Mouse (Mus musculus) testis, postnatal 14 days (tissue): ENCODE results near the gene Synj1.

Experiments used
- DNase-seq: peaks from one replicate; pipeline ENCODE4 v3.0.0; 2021; ENCODE audit warnings: low spot score

Synj1 gene

GRCm38 (mm10) chr16:90941246-90941645, 69.9 kb downstream of the Synj1 start:
- DNase-seq = no peak

- DNase-seq = peak; percentile 95
Measured at GRCm38 (mm10) chr16:90934687-90935328, 76.3 kb downstream of the Synj1 start, which contains the start of gene Cfap298. TSS of gene Cfap298 (minus strand) at chr16:90935114.

GRCm38 (mm10) chr16:90934193-90934686, 76.9 kb downstream of the Synj1 start:
- DNase-seq = no peak

- no peak for DNase-seq
Measured at GRCm38 (mm10) chr16:90933534-90934176, 77.5 kb downstream of the Synj1 start.

DNA sequence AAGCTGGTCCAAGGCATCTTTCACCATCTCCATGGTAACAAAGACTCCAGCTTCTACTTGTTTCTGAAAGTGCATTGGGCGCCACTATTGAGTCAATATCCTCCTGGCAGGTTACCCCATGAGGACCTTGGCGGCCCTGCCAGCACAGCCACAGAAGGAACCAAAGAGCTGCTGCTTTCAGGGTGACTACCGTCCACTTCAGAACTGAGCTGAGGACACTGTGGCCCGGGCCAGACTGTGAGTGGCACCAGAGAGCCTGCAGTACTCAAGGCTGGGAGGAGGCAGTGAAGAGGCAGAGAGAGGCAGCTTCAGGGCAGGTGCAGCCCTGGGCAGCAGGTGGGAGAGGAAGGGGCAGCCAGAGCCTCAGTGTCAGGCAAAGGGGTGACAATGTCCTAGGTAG, 83.7 kb downstream of the Synj1 start:
- no peak for DNase-seq

GRCm38 (mm10) chr16:90925461-90925860, 85.6 kb downstream of the Synj1 start:
- DNase-seq = no peak

DNA sequence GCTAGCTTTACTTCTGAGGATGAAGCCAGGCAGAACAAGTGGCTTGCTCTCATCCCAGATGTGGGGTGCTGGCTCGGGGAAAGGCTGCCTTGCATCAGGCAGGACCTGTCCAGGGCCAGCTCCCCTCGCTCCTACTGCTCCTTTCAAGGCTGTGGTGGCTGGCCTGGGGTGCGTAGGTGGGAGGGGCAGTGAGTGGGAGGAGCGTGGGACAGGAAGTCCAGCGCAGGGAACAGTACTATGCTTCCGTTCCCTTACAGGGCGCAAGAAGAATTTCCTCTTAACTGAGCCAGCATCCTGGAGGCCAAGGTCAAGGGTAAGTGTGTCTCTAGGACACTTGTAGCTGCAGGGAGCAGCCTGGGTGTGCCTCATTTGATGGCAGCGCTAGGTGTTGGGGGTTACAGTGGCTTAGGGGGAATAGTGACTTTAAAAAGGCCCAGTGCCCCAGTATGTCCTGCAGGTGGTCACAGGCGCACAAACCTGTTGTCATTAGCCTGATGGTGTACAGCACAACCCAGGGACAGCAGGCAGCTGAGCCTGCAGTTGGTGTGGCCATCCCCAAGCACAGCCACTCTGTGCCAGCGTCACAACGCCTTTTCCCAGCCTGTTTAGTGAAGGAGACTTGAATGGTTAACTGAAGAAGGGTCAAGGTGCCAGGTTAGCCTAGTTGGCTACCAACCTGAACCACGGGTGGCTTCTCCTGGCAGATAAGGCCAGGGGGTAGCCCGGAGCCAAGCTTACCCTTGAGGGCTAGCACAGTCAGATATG, 86.3 kb downstream of the Synj1 start:
- peak; percentile 46 for DNase-seq

GRCm38 (mm10) chr16:90921471-90922159, 89.5 kb downstream of the Synj1 start:
- no peak for DNase-seq

DNA sequence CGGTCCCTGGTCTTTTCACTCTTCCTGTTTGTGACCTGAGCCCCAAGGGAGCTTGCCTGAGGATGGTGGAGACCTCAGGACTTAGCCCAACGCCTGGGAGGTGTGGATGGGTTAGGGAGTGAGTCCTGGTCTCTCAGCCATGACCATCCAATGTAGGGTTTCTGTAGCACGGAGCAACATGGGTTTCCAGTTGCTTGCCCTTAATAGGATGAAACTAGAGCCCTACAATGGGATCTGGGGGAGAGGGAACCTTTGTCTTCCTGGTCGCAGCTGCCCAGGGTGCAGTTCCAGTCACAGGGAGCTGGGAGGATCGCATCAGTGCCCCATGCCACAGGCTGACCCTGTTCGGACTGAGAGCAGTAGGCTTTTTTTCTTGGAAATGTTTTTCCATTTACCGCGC, 94.0 kb downstream of the Synj1 start:
- no peak for DNase-seq

- DNase-seq = no peak
Measured at GRCm38 (mm10) chr16:90916040-90916481, 95.0 kb downstream of the Synj1 start.

DNA sequence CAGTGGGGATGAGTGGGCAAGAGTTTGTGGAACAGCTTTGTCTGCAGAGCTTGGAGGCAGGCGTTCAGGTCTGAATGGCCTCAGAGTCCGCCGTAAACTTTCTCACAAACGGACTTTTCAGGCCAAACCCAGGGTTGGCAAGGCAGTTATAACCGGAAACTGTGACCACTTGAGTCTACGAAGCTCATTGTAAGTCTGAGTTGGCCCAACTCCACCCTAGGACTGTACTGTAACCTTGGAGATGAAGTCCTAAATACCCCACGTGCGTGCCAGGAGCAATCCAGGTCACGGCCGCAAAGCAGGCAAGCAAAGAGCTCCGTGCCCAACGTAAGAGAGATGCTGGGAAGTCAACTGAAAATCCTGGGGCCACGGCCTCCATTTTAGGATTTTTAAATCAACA, 99.3 kb downstream of the Synj1 start:
- peak; percentile 27 for DNase-seq

DNA sequence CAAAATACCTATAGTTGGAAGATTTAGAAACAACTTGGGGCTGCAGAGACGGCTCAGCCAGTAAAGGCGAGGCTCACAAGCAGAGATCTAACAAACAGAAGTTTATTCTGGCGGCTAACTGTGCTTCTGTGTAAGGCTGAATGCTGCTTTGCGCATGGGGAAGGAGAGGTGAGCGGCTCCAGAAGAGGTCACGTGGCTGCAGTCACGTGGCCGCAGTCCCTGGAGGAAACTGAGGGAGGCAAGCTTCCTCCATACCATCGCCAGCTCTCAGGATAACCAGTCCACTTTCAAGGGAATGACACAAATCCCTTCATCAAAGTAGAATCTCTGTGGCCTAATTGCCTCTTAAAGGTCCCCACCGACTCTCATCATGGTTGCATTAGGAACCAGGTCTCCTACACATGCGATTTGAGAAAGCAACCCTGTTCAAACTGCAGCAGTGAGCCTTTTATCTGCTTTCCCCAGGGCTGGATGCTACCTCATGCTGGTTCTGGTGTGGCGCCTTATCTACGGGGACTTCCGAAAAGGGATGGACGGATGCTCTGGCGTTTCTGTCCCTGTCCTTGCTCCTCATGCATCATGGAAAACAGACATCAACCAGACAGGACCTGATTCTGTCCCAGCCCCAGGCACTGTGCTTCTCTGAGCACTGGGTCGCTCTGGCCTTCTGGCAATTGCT, 100.1 kb downstream of the Synj1 start:
- no peak for DNase-seq

GRCm38 (mm10) chr16:90907250-90907649, 103.9 kb downstream of the Synj1 start:
- no peak for DNase-seq

DNA sequence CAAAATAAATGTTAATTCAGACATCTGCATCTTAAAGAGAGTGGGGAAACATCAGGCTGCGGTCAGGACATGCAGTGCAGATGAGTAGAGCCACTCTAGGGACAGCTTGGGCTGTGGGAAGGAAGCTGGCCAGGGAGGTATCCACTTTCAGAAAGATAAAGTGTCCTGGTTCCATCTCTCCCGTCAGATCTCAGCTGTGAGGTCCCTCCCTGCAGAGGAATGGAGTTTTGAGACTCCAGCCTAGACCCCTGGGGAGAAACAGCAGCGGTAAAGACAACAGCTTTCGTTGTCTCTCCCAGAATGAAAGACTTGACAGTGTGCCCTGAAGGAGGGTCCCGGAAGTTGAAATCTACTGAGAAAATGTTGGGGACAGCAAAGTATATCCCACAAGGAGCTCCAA, 107.8 kb downstream of the Synj1 start:
- DNase-seq = no peak

GRCm38 (mm10) chr16:90901364-90901763, 109.7 kb downstream of the Synj1 start:
- DNase-seq = no peak

GRCm38 (mm10) chr16:90899498-90899897, 111.6 kb downstream of the Synj1 start:
- no peak for DNase-seq

- no peak for DNase-seq
Measured at GRCm38 (mm10) chr16:90897651-90898050, 113.5 kb downstream of the Synj1 start.

DNA sequence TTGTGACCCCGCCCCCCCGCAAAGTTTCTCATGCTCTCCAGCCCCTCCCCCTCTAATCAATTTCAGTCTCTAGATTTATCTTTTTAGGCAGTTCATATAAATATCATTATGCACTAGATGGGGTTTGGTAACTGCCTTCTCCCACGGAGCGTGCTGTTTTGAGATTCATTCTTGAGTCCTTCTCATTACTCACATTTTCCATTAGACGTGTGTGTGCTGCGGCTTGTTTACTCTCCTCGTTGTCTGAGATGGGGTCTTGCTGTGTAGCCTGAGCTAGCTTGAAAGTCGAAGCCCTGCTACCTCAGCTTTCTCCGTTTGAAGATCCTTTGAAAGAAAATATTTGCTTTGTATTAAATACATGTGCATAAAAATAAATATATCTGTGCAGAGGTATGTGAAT, 117.3 kb downstream of the Synj1 start:
- no peak for DNase-seq

DNA sequence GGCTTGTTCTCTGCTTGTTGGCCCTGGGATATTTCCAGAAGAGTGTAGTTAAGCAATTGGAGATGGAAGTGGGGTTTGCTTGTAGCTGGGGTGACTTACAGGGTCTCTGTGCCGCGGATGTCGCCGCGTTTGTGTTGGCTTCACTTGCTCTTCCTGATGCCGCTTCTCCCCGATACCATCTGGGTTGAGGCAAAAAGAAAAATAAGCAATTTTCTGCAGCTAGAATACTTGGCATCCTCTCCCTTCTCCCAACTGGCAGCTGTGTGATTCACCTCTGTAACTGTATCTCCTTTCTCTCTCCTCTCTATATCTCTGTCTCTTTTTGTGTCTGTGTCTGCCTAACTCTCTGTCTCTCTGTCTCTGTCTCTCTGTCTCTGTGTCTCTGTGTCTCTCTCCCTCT, 118.1 kb downstream of the Synj1 start:
- DNase-seq = no peak

DNA sequence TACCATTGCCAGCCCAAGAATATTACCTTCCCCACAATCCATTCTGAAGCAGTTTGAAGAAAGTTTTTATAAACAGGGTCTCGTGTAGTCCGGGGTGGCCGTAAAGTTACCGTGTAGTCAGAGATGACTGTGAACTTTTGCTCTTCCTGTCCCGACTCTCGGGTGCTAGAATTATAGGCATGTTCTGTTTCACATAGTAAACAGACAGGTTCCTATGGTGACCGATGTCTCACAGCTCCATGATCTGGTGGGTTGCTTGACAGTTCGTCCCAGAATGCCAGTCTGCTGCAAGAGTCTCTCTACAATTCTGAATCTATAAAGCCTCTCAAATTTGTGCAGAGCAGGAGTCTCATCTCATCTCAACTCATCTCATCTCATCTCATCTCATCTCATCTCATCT, 119.0 kb downstream of the Synj1 start:
- no peak for DNase-seq

DNA sequence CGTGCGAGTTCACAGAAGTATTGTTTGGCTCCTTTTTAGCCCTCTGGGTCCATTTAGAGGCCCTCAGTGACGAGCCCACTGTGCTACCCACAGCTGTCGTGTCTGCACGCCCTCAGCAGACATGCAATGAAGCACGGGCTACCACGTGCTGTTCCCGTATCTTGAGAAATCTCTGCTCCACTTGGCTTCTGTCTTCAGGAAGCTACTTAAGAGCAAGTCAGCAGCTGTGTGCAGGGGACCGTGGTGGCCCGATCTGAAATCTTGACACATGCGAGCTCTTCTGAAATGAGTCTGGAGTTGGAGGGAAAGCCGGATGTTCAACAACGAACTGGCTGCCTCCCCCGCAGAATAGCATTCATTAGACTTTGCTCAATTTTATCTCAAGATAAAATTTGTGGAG, 119.5 kb downstream of the Synj1 start:
- DNase-seq = no peak

- DNase-seq = no peak
Measured at GRCm38 (mm10) chr16:90890683-90891082, 120.4 kb downstream of the Synj1 start.
